Mouse (Mus musculus) stomach, postnatal 0 days (tissue): ENCODE results near the gene Klk1b5.
"Not testable (repeated sequence)": the region's sequence is repeated elsewhere in the genome, so short reads cannot be mapped to it uniquely, and the experiment has no call there.

ENCODE experiments used
- CTCF ChIP-seq: IDR thresholded peaks from 2 replicates; pipeline ENCODE4 v1.5.1; 2016; ENCODE audit warnings: antibody characterized with exemption, low read depth, mild to moderate bottlenecking, moderate library complexity
- EP300 ChIP-seq: optimal IDR thresholded peaks from 2 replicates; pipeline ENCODE3; 2016; ENCODE audit warnings: antibody characterized with exemption

- not testable (repeated sequence) for TF ChIP-seq EP300, CTCF
Observed at GRCm38 (mm10) chr7:44222335-44222734, 6.6 kb downstream of the Klk1b5 start.
